24 mouse cellular contexts compared by ENCODE assay signal in the genomic region with DNA sequence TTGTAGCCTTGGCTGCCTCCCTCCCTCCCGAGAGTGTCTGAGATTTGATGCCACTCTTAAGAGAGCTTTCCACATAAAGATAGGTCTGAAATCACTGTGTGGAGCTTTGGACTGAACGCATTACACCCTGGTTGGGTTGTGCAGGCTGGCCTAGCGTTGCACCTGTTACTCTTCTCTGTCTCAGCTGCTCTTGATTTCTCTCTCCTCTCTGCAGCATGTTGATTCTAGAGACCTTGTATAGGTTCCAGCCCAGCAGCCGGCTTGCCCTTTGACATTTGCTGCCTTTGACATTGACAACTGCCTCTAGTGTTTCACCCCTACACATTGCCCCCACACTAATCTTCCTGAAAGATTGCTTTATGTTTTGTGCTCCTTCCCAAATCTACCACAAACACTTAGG. TPM values are rescaled to one million over a fixed set of nuclear protein-coding genes. Genes with fewer than 3 reads are reported as not detected.
DNase-seq lines count a peak whose midpoint lies in the region; TF ChIP-seq lines count a peak whose summit lies in the region.
"Had no signal": no experiment of that assay in that cellular context is flagged by ENCODE, and none has a peak within 500 bp of the region (broad histone marks: within the 10 kb centered on the region; RNA-seq: fewer than 3 reads in every experiment).

No protein-coding gene starts in this region.

- TF ChIP-seq CTCF in gastrocnemius, adult 2 months (IDR thresholded peaks at IDR 0.05): no peak

- peak; percentile 61 for DNase-seq in gastrocnemius, adult 2 months
- DNase-seq in gastrocnemius, postnatal 14 days: no peak
- DNase-seq in skeletal muscle tissue, adult 2 months (ENCODE audit: low read depth, low spot score): peak; percentile 77
- no peak for DNase-seq in urinary bladder, adult 18-20 months (ENCODE audit: low spot score in 2 of 2)
- DNase-seq: adrenal gland, adult 2 months; adrenal gland, postnatal 10 days; adrenal gland, postnatal 25 days; cerebellum, adult 11 months; cerebellum, adult 18-20 months; cerebellum, adult 8-10 months; cerebellum, adult 9-11 months; cerebellum, postnatal 14 days; cerebellum, postnatal 36 days; embryo, embryonic 11 days had no signal

- peak overlapping the region; percentile 100 for H3K27ac ChIP-seq in gastrocnemius, adult 2 months
- H3K27ac ChIP-seq: embryonic facial prominence, embryonic 13.5 days; embryonic facial prominence, embryonic 15.5 days; forebrain, embryonic 10.5 days; forebrain, embryonic 12.5 days had no signal

- no peaks in the 10 kb centered on the region for H3K79me2 ChIP-seq in myocyte (ENCODE audit: control insufficient read depth, insufficient read depth)

- no peak for TF ChIP-seq POLR2A in myocyte (IDR thresholded peaks at IDR 0.05; ENCODE audit: insufficient read length, low read depth)

- peak overlapping the region; percentile 22 for H3K4me2 ChIP-seq in myocyte (ENCODE audit: low read depth)
- H3K4me2 ChIP-seq: embryonic facial prominence, embryonic 13.5 days; embryonic facial prominence, embryonic 15.5 days; forebrain, embryonic 12.5 days had no signal

- intact Hi-C loops in gastrocnemius, adult 2 months (cut with DNase I): loop anchor here (10.0 kb wide), 1 partner anchor 481 kb away; the partner anchor contains the start of gene Mrtfa
- intact Hi-C loops in gastrocnemius, postnatal 14 days (cut with DNase I; ENCODE audit: low total_unique reads): no loop called here

- no peaks in the 10 kb centered on the region for H3K27me3 ChIP-seq in myocyte (ENCODE audit: control insufficient read depth, insufficient read depth, insufficient read length)
- H3K27me3 ChIP-seq: embryonic facial prominence, embryonic 13.5 days; embryonic facial prominence, embryonic 15.5 days; forebrain, embryonic 12.5 days had no signal

- H3ac ChIP-seq in myocyte (ENCODE audit: control insufficient read depth, insufficient read length): no peak overlapping the region

- H3K4me3 ChIP-seq in gastrocnemius, adult 2 months: peak overlapping the region; percentile 6
- H3K4me3 ChIP-seq in myocyte: no peak overlapping the region
- H3K4me3 ChIP-seq: embryonic facial prominence, embryonic 13.5 days; embryonic facial prominence, embryonic 15.5 days; erythroblast, embryonic 14.5 days; forebrain, embryonic 10.5 days; forebrain, embryonic 12.5 days had no signal

- H3K36me3 ChIP-seq in myocyte (ENCODE audit: control insufficient read depth, insufficient read depth): no peaks in the 10 kb centered on the region
- H3K36me3 ChIP-seq: embryonic facial prominence, embryonic 13.5 days; embryonic facial prominence, embryonic 15.5 days; forebrain, embryonic 10.5 days; forebrain, embryonic 12.5 days had no signal

TF ChIP-seq in myocyte, 11 proteins besides CTCF, POLR2A, EP300 and RAD21:
- TF ChIP-seq TCF12 (IDR thresholded peaks at IDR 0.05; ENCODE audit: insufficient read depth, poor library complexity, severe bottlenecking): peak; percentile 63
- TF ChIP-seq SRF (IDR thresholded peaks at IDR 0.05; ENCODE audit: control insufficient read depth, insufficient read length, low read depth): no peak
- no peak for TF ChIP-seq TCF3 (IDR thresholded peaks at IDR 0.05; ENCODE audit: insufficient read length, low read depth)
- TF ChIP-seq E2F4 (IDR thresholded peaks at IDR 0.05; ENCODE audit: insufficient read depth): no peak
- no peak for TF ChIP-seq CEBPB (IDR thresholded peaks at IDR 0.05; ENCODE audit: insufficient read depth, poor library complexity, severe bottlenecking)
- no peak for TF ChIP-seq MAX (IDR thresholded peaks at IDR 0.05; ENCODE audit: low read depth)
- TF ChIP-seq REST (IDR thresholded peaks at IDR 0.05; ENCODE audit: insufficient read depth, insufficient read length): no peak
- TF ChIP-seq USF1 (IDR thresholded peaks at IDR 0.05; ENCODE audit: low read depth): no peak
- TF ChIP-seq MYOD1 (IDR thresholded peaks at IDR 0.05; ENCODE audit: control insufficient read depth in 1 of 3, insufficient read length in 2 of 3, low read depth in 2 of 3): peak; percentile 83 to 90 (median 87)
- peak in 2 of 3 experiments; percentile 79 to 94 for TF ChIP-seq MYOG (IDR thresholded peaks at IDR 0.05; ENCODE audit: control insufficient read depth in 1 of 3, insufficient read depth in 1 of 3, insufficient read length in 2 of 3, low read depth in 2 of 3)
- no peak for TF ChIP-seq POLR2AphosphoS2 (IDR thresholded peaks at IDR 0.05; ENCODE audit: insufficient read length, low read depth)

RNA-seq across cellular contexts. Expression of gene Tnrc6b, which starts 3.2 kb away (rescaled TPM):
- total RNA-seq in gastrocnemius, adult 2 months (2021): 10 to 100 TPM; 48.5 to 55.6 TPM
- 10 to 100 TPM; 40.6 to 45.7 TPM for total RNA-seq in gastrocnemius, postnatal 14 days (2021)
- polyA plus RNA-seq in myocyte (2012; fragmentation: generic; extraction: Trizol): 8.9 TPM

RNA-seq across cellular contexts. Expression of gene Fam83f, which starts 42.7 kb away (rescaled TPM):
- under 1 TPM in 1 of 2 experiments, not detected in 1; 0.10 TPM for total RNA-seq in gastrocnemius, adult 2 months (2021)
- under 1 TPM; 0.29 to 0.43 TPM for total RNA-seq in gastrocnemius, postnatal 14 days (2021)
- not detected for polyA plus RNA-seq in myocyte (2012; fragmentation: generic; extraction: Trizol)
- total RNA-seq: common myeloid progenitor, adult 5-6 weeks; MEL had no signal
- polyA plus RNA-seq: erythroblast, embryonic 14.5 days; forebrain, embryonic 14.5 days; forebrain, embryonic 16.5 days had no signal

Comparison
In these comparisons a context has a peak if more than half of its experiments do, and no peak if none do; other contexts are left out.
1. DNase-seq: peak in gastrocnemius, adult 2 months (single experiment) and skeletal muscle tissue, adult 2 months (single experiment); none in gastrocnemius, postnatal 14 days (single experiment) and urinary bladder, adult 18-20 months (0 of 2).